Mouse (Mus musculus) CD4-positive helper T cell, adult 2 months (primary cell): ENCODE data around the gene AI182371.
A peak's percentile ranks its signal among the peaks of the same experiment; 100 is the strongest.

Experiments used
- DNase-seq: peaks from one replicate; pipeline ENCODE4 v3.0.0-alpha.2; 2012; ENCODE audit warnings: low read depth, missing footprints, low spot score

The AI182371 gene

GRCm38 (mm10) chr2:35101443-35101842 is at the start of gene AI182371:
TSS of gene AI182371 (minus strand) at chr2:35101543.
- DNase-seq: no peak

- DNase-seq: no peak
Observed at GRCm38 (mm10) chr2:35148806-35149205, 47.5 kb upstream of the AI182371 start.

GRCm38 (mm10) chr2:35141673-35142072 is 40.3 kb upstream of the AI182371 start:
- no peak for DNase-seq

GRCm38 (mm10) chr2:35138576-35138975 is 37.2 kb upstream of the AI182371 start:
- DNase-seq: no peak

GRCm38 (mm10) chr2:35133891-35134290 is 32.5 kb upstream of the AI182371 start:
- DNase-seq: no peak

- no peak for DNase-seq
Observed at GRCm38 (mm10) chr2:35132662-35133055, 31.3 kb upstream of the AI182371 start.

GRCm38 (mm10) chr2:35131991-35132661 is 30.8 kb upstream of the AI182371 start:
- peak; percentile 96 for DNase-seq

GRCm38 (mm10) chr2:35131491-35131890 is 30.1 kb upstream of the AI182371 start:
- DNase-seq: no peak

- DNase-seq: no peak
Observed at GRCm38 (mm10) chr2:35124716-35125115, 23.4 kb upstream of the AI182371 start.

GRCm38 (mm10) chr2:35110521-35110920 is 9.2 kb upstream of the AI182371 start:
- peak; percentile 59 for DNase-seq

GRCm38 (mm10) chr2:35109924-35110304 is 8.6 kb upstream of the AI182371 start:
- DNase-seq: peak; percentile 80

GRCm38 (mm10) chr2:35109141-35109923 is 8.0 kb upstream of the AI182371 start, which contains the start of gene Cntrl:
TSS of gene Cntrl (plus strand) at chr2:35109492.
- peak; percentile 95 for DNase-seq

- peak; percentile 82 for DNase-seq
Observed at GRCm38 (mm10) chr2:35108712-35109111, 7.4 kb upstream of the AI182371 start.

GRCm38 (mm10) chr2:35107984-35108635 is 6.8 kb upstream of the AI182371 start:
- DNase-seq: peak; percentile 57

- no peak for DNase-seq
Observed at GRCm38 (mm10) chr2:35104843-35105242, 3.5 kb upstream of the AI182371 start.

GRCm38 (mm10) chr2:35103558-35103957 is 2.2 kb upstream of the AI182371 start:
- no peak for DNase-seq

GRCm38 (mm10) chr2:35102777-35103176 is 1.4 kb upstream of the AI182371 start:
- no peak for DNase-seq

GRCm38 (mm10) chr2:35100529-35100928 is 814 bp downstream of the AI182371 start:
- DNase-seq: no peak

GRCm38 (mm10) chr2:35087418-35087817 is 13.9 kb downstream of the AI182371 start:
- no peak for DNase-seq

GRCm38 (mm10) chr2:35079166-35079565 is 22.2 kb downstream of the AI182371 start:
- no peak for DNase-seq

- DNase-seq: no peak
Observed at GRCm38 (mm10) chr2:35074328-35074727, 27.0 kb downstream of the AI182371 start.

GRCm38 (mm10) chr2:35072547-35072946 is 28.8 kb downstream of the AI182371 start:
- no peak for DNase-seq
